ENCODE assay signal across 8 mouse cellular contexts in the genomic region with DNA sequence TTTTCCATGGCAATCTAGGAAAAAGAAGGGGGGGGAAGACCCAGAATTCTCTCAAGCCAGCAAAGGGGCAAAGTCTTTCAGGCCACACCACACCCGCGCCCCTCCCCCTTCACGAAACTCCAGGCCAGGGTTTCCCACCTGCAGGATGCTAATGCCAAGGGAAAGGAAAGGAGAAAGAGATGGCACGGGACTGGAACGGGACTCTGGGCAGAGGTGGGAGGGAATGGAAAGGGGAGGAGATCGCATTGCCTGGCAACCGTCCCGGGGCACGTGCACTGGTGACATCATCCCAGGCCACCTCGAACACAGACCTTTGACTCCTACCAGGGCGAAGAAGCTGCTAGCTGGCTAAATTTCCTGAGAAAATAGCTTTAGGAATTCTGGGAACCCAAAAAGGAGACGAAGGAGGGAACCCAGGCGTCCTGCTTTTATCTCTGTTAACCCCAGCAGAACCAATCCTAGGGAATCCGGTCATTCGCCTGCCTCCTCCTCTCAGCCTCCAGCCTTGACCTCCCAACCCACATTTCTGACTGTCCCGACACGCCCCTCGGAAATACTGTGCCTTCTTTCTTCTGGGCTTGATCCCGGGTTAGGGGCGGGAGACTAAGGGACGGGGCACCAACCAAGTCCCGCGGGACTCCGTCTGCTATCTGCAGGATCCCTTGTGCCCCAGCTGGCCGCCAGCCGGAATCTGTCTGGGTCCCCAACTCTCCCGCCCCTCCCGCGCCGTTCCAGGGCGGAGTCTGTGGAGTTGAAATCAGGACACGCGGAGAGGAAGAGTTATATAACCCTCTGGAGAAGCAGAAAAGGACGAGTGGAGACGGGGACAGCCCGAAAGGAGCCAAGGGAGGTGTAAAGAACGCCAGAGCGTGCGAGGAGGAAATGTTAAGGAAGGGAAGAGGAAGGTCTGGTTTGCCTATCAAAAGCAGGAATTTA. TPM values are rescaled to one million over a fixed set of nuclear protein-coding genes. Genes with fewer than 3 reads are reported as not detected.
DNase-seq lines count a peak whose midpoint lies in the region; ATAC-seq and TF ChIP-seq lines count a peak whose summit lies in the region.

No protein-coding gene starts in this region.

- peak; percentile 59 for ATAC-seq in erythroid progenitor cell, adult 5-6 weeks (replicated peaks; ENCODE audit: low FRiP score, poor library complexity, severe bottlenecking)
- peak; percentile 53; the same call in 1 of the 2 replicates for ATAC-seq in heart, embryonic 13.5 days (ENCODE audit: extremely low read depth, insufficient number of reproducible peaks, low FRiP score, low TSS enrichment)
- peak; percentile 68 for ATAC-seq in kidney, postnatal 0 days (replicated peaks; ENCODE audit: low FRiP score, low read depth)
- peak; percentile 15 for ATAC-seq in liver, embryonic 11.5 days (replicated peaks; ENCODE audit: low FRiP score)
- peak; percentile 16; the same call in 1 of the 2 replicates for ATAC-seq in monocyte, adult 5-6 weeks (replicated peaks; ENCODE audit: insufficient number of reproducible peaks, low FRiP score, low TSS enrichment, poor library complexity, severe bottlenecking)
- ATAC-seq in stomach, embryonic 14.5 days (ENCODE audit: insufficient number of reproducible peaks, insufficient read depth, low FRiP score, low read depth) = peak; percentile 33

- peak overlapping the region; percentile 98 for H3K9ac ChIP-seq in heart, embryonic 13.5 days
- peak overlapping the region; percentile 64 for H3K9ac ChIP-seq in kidney, postnatal 0 days (ENCODE audit: low read depth, low read length)
- H3K9ac ChIP-seq in liver, embryonic 11.5 days (ENCODE audit: low read depth, low read length) = peak overlapping the region; percentile 55
- H3K9ac ChIP-seq in stomach, embryonic 14.5 days (replicated peaks; ENCODE audit: low read depth, low read length) = peak overlapping the region; percentile 67

- no peak for TF ChIP-seq CTCF in C2C12 (IDR thresholded peaks at IDR 0.05; ENCODE audit: control insufficient read depth, insufficient read depth, insufficient read length)
- TF ChIP-seq CTCF in kidney, postnatal 0 days (IDR thresholded peaks at IDR 0.05; ENCODE audit: low read depth) = no peak

- peaks cover 38% of the 10 kb centered on the region for H3K79me2 ChIP-seq in C2C12 (ENCODE audit: control insufficient read depth, insufficient read depth)

- peaks cover 3% of the 10 kb centered on the region for H3K27me3 ChIP-seq in C2C12 (ENCODE audit: control insufficient read depth, insufficient read depth, insufficient read length)
- H3K27me3 ChIP-seq in heart, embryonic 13.5 days (replicated peaks) = peaks cover 24% of the 10 kb centered on the region
- H3K27me3 ChIP-seq in kidney, postnatal 0 days (ENCODE audit: insufficient read depth, low read length) = 0 out of 2 replicates have a peak, but pooled peaks cover under 1% of the 10 kb centered on the region
- H3K27me3 ChIP-seq in liver, embryonic 11.5 days (replicated peaks; ENCODE audit: control insufficient read depth, insufficient read depth, low read length) = peaks cover 23% of the 10 kb centered on the region
- H3K27me3 ChIP-seq in stomach, embryonic 14.5 days (ENCODE audit: control insufficient read depth, insufficient read depth, low read length) = no peaks in the 10 kb centered on the region

- H3ac ChIP-seq in C2C12 (ENCODE audit: control insufficient read depth, insufficient read length, low read depth) = peak overlapping the region; percentile 74

- peak overlapping the region; percentile 40 for H3K4me3 ChIP-seq in C2C12 (ENCODE audit: insufficient read depth, poor library complexity, severe bottlenecking)
- H3K4me3 ChIP-seq in heart, embryonic 13.5 days = peak overlapping the region; percentile 85
- H3K4me3 ChIP-seq in kidney, postnatal 0 days (replicated peaks; ENCODE audit: low read depth, low read length) = peak overlapping the region; percentile 73
- H3K4me3 ChIP-seq in liver, embryonic 11.5 days (ENCODE audit: low read depth, low read length) = peak overlapping the region; percentile 58
- H3K4me3 ChIP-seq in stomach, embryonic 14.5 days (ENCODE audit: low read depth, low read length) = peak overlapping the region; percentile 82

- H3K79me3 ChIP-seq in C2C12 (ENCODE audit: low read depth) = peaks cover 19% of the 10 kb centered on the region

- H3K9me3 ChIP-seq in heart, embryonic 13.5 days = no peaks in the 10 kb centered on the region
- no peaks in the 10 kb centered on the region for H3K9me3 ChIP-seq in kidney, postnatal 0 days (replicated peaks; ENCODE audit: low read length)
- no peaks in the 10 kb centered on the region for H3K9me3 ChIP-seq in liver, embryonic 11.5 days (ENCODE audit: control insufficient read depth, low read length)
- no peaks in the 10 kb centered on the region for H3K9me3 ChIP-seq in stomach, embryonic 14.5 days (ENCODE audit: control insufficient read depth, low read depth, low read length)

- H3K27ac ChIP-seq in heart, embryonic 13.5 days (replicated peaks) = peak overlapping the region; percentile 99
- H3K27ac ChIP-seq in kidney, postnatal 0 days = peak overlapping the region; percentile 99
- H3K27ac ChIP-seq in liver, embryonic 11.5 days (ENCODE audit: low read depth, low read length) = peak overlapping the region; percentile 96
- peak overlapping the region; percentile 99 for H3K27ac ChIP-seq in stomach, embryonic 14.5 days (ENCODE audit: low read length)

- peaks cover 76% of the 10 kb centered on the region for H3K4me1 ChIP-seq in heart, embryonic 13.5 days
- peaks cover 35% of the 10 kb centered on the region for H3K4me1 ChIP-seq in kidney, postnatal 0 days (replicated peaks; ENCODE audit: insufficient read depth, low read length)
- peaks cover 68% of the 10 kb centered on the region for H3K4me1 ChIP-seq in liver, embryonic 11.5 days (replicated peaks; ENCODE audit: control insufficient read depth, insufficient read depth, low read length)
- peaks cover 41% of the 10 kb centered on the region for H3K4me1 ChIP-seq in stomach, embryonic 14.5 days (ENCODE audit: control insufficient read depth, insufficient read depth, low read length)

- peak; percentile 87 for DNase-seq in brain, embryonic 18.5 days (ENCODE audit: low read depth, low spot score)
- DNase-seq in kidney, postnatal 0 days (ENCODE audit: low spot score) = peak; percentile 98
- DNase-seq in liver, embryonic 11.5 days (ENCODE audit: low spot score) = peak; percentile 86

- peaks cover 15% of the 10 kb centered on the region for H3K36me3 ChIP-seq in C2C12 (ENCODE audit: control insufficient read depth, insufficient read depth)
- H3K36me3 ChIP-seq in heart, embryonic 13.5 days = peaks cover 7% of the 10 kb centered on the region
- H3K36me3 ChIP-seq in kidney, postnatal 0 days (ENCODE audit: insufficient read depth, low read length) = no peaks in the 10 kb centered on the region
- H3K36me3 ChIP-seq in liver, embryonic 11.5 days (ENCODE audit: control insufficient read depth, insufficient read depth, low read length) = no peaks in the 10 kb centered on the region
- H3K36me3 ChIP-seq in stomach, embryonic 14.5 days (ENCODE audit: control insufficient read depth, insufficient read depth, low read length) = peaks cover 9% of the 10 kb centered on the region; the same call in 1 of the 2 replicates

- H3K4me2 ChIP-seq in heart, embryonic 13.5 days = peak overlapping the region; percentile 99
- peak overlapping the region; percentile 95 for H3K4me2 ChIP-seq in kidney, postnatal 0 days (ENCODE audit: low read length)
- H3K4me2 ChIP-seq in liver, embryonic 11.5 days = peak overlapping the region; percentile 93
- H3K4me2 ChIP-seq in stomach, embryonic 14.5 days (replicated peaks; ENCODE audit: low read depth, low read length) = peak overlapping the region; percentile 99

- WGBS in heart, embryonic 13.5 days = under 1% methylated on average over 39 of the region's 39 CpGs
- under 1% methylated on average over 38 of the region's 39 CpGs for WGBS in kidney, postnatal 0 days
- WGBS in liver, embryonic 11.5 days = under 1% methylated on average over 39 of the region's 39 CpGs
- under 1% methylated on average over 39 of the region's 39 CpGs for WGBS in stomach, embryonic 14.5 days

RNA-seq across cellular contexts. Expression of a gene that starts 4.2 kb away (rescaled TPM):
- polyA plus RNA-seq in C2C12 (2012; fragmentation: generic; extraction: Trizol) = 9.0 TPM
- 6.5 and 11.7 TPM in 2 replicates for total RNA-seq in erythroid progenitor cell, adult 5-6 weeks (2015; ENCODE audit: low replicate concordance)
- 0.64 and 1.2 TPM in 2 replicates for total RNA-seq in erythroid progenitor cell, adult 5-6 weeks (2017; ENCODE audit: low replicate concordance)
- 20.9 and 21.6 TPM in 2 replicates for polyA plus RNA-seq in heart, embryonic 13.5 days (2015; fragmentation: Nextera tagmentation; extraction: Ambion mirVana)
- 23.2 and 26.8 TPM in 2 replicates for polyA plus RNA-seq in kidney, postnatal 0 days (2015; fragmentation: Nextera tagmentation; extraction: Ambion mirVana)
- 15.4 and 17.4 TPM in 2 replicates for polyA plus RNA-seq in liver, embryonic 11.5 days (2014; fragmentation: Nextera tagmentation; extraction: Ambion mirVana)
- total RNA-seq in monocyte, adult 5-6 weeks (2017) = 14.3 to 27.5 TPM (median 16.8 TPM) in 3 replicates
- polyA plus RNA-seq in stomach, embryonic 14.5 days (2014; fragmentation: Nextera tagmentation; extraction: Ambion mirVana) = 30.6 and 34.3 TPM in 2 replicates

RNA-seq across cellular contexts. Expression of a gene that starts 19.7 kb away (rescaled TPM):
- 0.16 TPM for polyA plus RNA-seq in C2C12 (2012; fragmentation: generic; extraction: Trizol)
- not detected in 2 replicates for total RNA-seq in erythroid progenitor cell, adult 5-6 weeks (2015; ENCODE audit: low replicate concordance)
- total RNA-seq in erythroid progenitor cell, adult 5-6 weeks (2017; ENCODE audit: low replicate concordance) = not detected in 2 replicates
- 40.0 and 40.5 TPM in 2 replicates for polyA plus RNA-seq in heart, embryonic 13.5 days (2015; fragmentation: Nextera tagmentation; extraction: Ambion mirVana)
- polyA plus RNA-seq in kidney, postnatal 0 days (2015; fragmentation: Nextera tagmentation; extraction: Ambion mirVana) = 55.5 and 61.3 TPM in 2 replicates
- polyA plus RNA-seq in liver, embryonic 11.5 days (2014; fragmentation: Nextera tagmentation; extraction: Ambion mirVana) = 20.4 and 26.2 TPM in 2 replicates
- 3.1 to 3.8 TPM in 2 of 3 replicates, not detected in the other for total RNA-seq in monocyte, adult 5-6 weeks (2017)
- 30.0 and 30.3 TPM in 2 replicates for polyA plus RNA-seq in stomach, embryonic 14.5 days (2014; fragmentation: Nextera tagmentation; extraction: Ambion mirVana)

RNA-seq across cellular contexts. Expression of a gene that starts 22.3 kb away (rescaled TPM):
- 22.8 TPM for polyA plus RNA-seq in C2C12 (2012; fragmentation: generic; extraction: Trizol)
- 8.3 and 11.7 TPM in 2 replicates for total RNA-seq in erythroid progenitor cell, adult 5-6 weeks (2015; ENCODE audit: low replicate concordance)
- total RNA-seq in erythroid progenitor cell, adult 5-6 weeks (2017; ENCODE audit: low replicate concordance) = 25.7 and 32.5 TPM in 2 replicates
- 21.2 and 21.5 TPM in 2 replicates for polyA plus RNA-seq in heart, embryonic 13.5 days (2015; fragmentation: Nextera tagmentation; extraction: Ambion mirVana)
- polyA plus RNA-seq in kidney, postnatal 0 days (2015; fragmentation: Nextera tagmentation; extraction: Ambion mirVana) = 16.6 and 19.8 TPM in 2 replicates
- polyA plus RNA-seq in liver, embryonic 11.5 days (2014; fragmentation: Nextera tagmentation; extraction: Ambion mirVana) = 19.7 and 19.9 TPM in 2 replicates
- total RNA-seq in monocyte, adult 5-6 weeks (2017) = 19.2 to 55.3 TPM (median 20.9 TPM) in 3 replicates
- 15.0 and 23.5 TPM in 2 replicates for polyA plus RNA-seq in stomach, embryonic 14.5 days (2014; fragmentation: Nextera tagmentation; extraction: Ambion mirVana)

RNA-seq across cellular contexts. Expression of a gene that starts 22.4 kb away (rescaled TPM):
- 229 TPM for polyA plus RNA-seq in C2C12 (2012; fragmentation: generic; extraction: Trizol)
- total RNA-seq in erythroid progenitor cell, adult 5-6 weeks (2015; ENCODE audit: low replicate concordance) = 26.8 and 31.7 TPM in 2 replicates
- 21.6 and 21.9 TPM in 2 replicates for total RNA-seq in erythroid progenitor cell, adult 5-6 weeks (2017; ENCODE audit: low replicate concordance)
- 135 and 139 TPM in 2 replicates for polyA plus RNA-seq in heart, embryonic 13.5 days (2015; fragmentation: Nextera tagmentation; extraction: Ambion mirVana)
- polyA plus RNA-seq in kidney, postnatal 0 days (2015; fragmentation: Nextera tagmentation; extraction: Ambion mirVana) = 183 and 198 TPM in 2 replicates
- polyA plus RNA-seq in liver, embryonic 11.5 days (2014; fragmentation: Nextera tagmentation; extraction: Ambion mirVana) = 151 and 178 TPM in 2 replicates
- total RNA-seq in monocyte, adult 5-6 weeks (2017) = 51.4 to 93.3 TPM (median 54.6 TPM) in 3 replicates
- 158 and 177 TPM in 2 replicates for polyA plus RNA-seq in stomach, embryonic 14.5 days (2014; fragmentation: Nextera tagmentation; extraction: Ambion mirVana)

RNA-seq across cellular contexts. Expression of a gene that starts 48.5 kb away (rescaled TPM):
- 100 TPM for polyA plus RNA-seq in C2C12 (2012; fragmentation: generic; extraction: Trizol)
- 21.0 and 33.2 TPM in 2 replicates for total RNA-seq in erythroid progenitor cell, adult 5-6 weeks (2015; ENCODE audit: low replicate concordance)
- 18.9 and 19.5 TPM in 2 replicates for total RNA-seq in erythroid progenitor cell, adult 5-6 weeks (2017; ENCODE audit: low replicate concordance)
- 18.0 and 18.8 TPM in 2 replicates for polyA plus RNA-seq in heart, embryonic 13.5 days (2015; fragmentation: Nextera tagmentation; extraction: Ambion mirVana)
- polyA plus RNA-seq in kidney, postnatal 0 days (2015; fragmentation: Nextera tagmentation; extraction: Ambion mirVana) = 38.0 and 42.3 TPM in 2 replicates
- 13.8 and 17.1 TPM in 2 replicates for polyA plus RNA-seq in liver, embryonic 11.5 days (2014; fragmentation: Nextera tagmentation; extraction: Ambion mirVana)
- 76.7 to 192 TPM (median 86.2 TPM) in 3 replicates for total RNA-seq in monocyte, adult 5-6 weeks (2017)
- polyA plus RNA-seq in stomach, embryonic 14.5 days (2014; fragmentation: Nextera tagmentation; extraction: Ambion mirVana) = 85.3 and 87.4 TPM in 2 replicates

Comparison
In these comparisons a context has a peak if more than half of its experiments do, and no peak if none do; other contexts are left out.
1. Peak in every context shown above with its lines: DNase-seq, ATAC-seq, H3K4me3 ChIP-seq and H3K27ac ChIP-seq.
2. ATAC-seq: peak in every context shown above with its lines; median percentile 68 in kidney, postnatal 0 days; 59 in erythroid progenitor cell, adult 5-6 weeks; 53 in heart, embryonic 13.5 days; 33 in stomach, embryonic 14.5 days; 16 in monocyte, adult 5-6 weeks; 15 in liver, embryonic 11.5 days.
3. RNA of a gene that starts 19.7 kb away (polyA plus RNA-seq): 55.5 to 61.3 TPM in kidney, postnatal 0 days, 40.0 to 40.5 TPM in heart, embryonic 13.5 days, 30.0 to 30.3 TPM in stomach, embryonic 14.5 days and 20.4 to 26.2 TPM in liver, embryonic 11.5 days; 0.16 TPM in C2C12 (single experiment); every median in the first group is over 10 times any median in the second.